10 mouse cellular contexts compared by ENCODE assay signal in genomic region chr12:76820615-76821014, GRCm38 (mm10). TPM values are rescaled to one million over a fixed set of nuclear protein-coding genes. Genes with fewer than 3 reads are reported as not detected.
DNase-seq lines count a peak whose midpoint lies in the region; ATAC-seq lines count a peak whose summit lies in the region.
"Had no signal": no experiment of that assay in that cellular context is flagged by ENCODE, and none has a peak within 500 bp of the region (broad histone marks: within the 10 kb centered on the region; RNA-seq: fewer than 3 reads in every experiment).

No protein-coding gene starts in this region.

- H3K27ac ChIP-seq in hindbrain, embryonic 12.5 days, result no peak overlapping the region
- H3K27ac ChIP-seq in midbrain, embryonic 14.5 days (replicated peaks; ENCODE audit: low read depth, low read length), result no peak overlapping the region

- ATAC-seq in hindbrain, embryonic 12.5 days (ENCODE audit: low FRiP score), result no peak
- ATAC-seq in midbrain, embryonic 14.5 days (ENCODE audit: low FRiP score, low TSS enrichment), result no peak
- no peak for ATAC-seq in frontal cortex, adult (ENCODE audit: low TSS enrichment)

- DNase-seq in cerebellum, adult 9-10 months, result peak; percentile 68
- no peak for DNase-seq in cerebellum, postnatal 4 days (ENCODE audit: low spot score in 2 of 2)
- DNase-seq in adipocyte (ENCODE audit: low spot score), result peak; percentile 12
- DNase-seq in midbrain, embryonic 14.5 days, result no peak
- no peak for DNase-seq in ovary, postnatal 10 days (ENCODE audit: low spot score)
- DNase-seq in adrenal gland, postnatal 25 days, result no peak
- DNase-seq: kidney, adult 11 months had no signal

- peak overlapping the region; percentile 87 for H3K4me2 ChIP-seq in hindbrain, embryonic 12.5 days (replicated peaks)
- peak overlapping the region; percentile 75 for H3K4me2 ChIP-seq in midbrain, embryonic 14.5 days (ENCODE audit: low read length)

- 57% methylated on average over 4 of the region's 4 CpGs for WGBS in hindbrain, embryonic 12.5 days
- 39% methylated on average over 4 of the region's 4 CpGs for WGBS in midbrain, embryonic 14.5 days

- H3K36me3 ChIP-seq in hindbrain, embryonic 12.5 days, result no peaks in the 10 kb centered on the region
- no peaks in the 10 kb centered on the region for H3K36me3 ChIP-seq in midbrain, embryonic 14.5 days (ENCODE audit: control insufficient read depth, insufficient read depth, low read length)

- 0 out of 2 replicates have a peak overlapping the region, but pooled peaks have one; percentile 89 for H3K9ac ChIP-seq in hindbrain, embryonic 12.5 days
- no peak overlapping the region for H3K9ac ChIP-seq in midbrain, embryonic 14.5 days (replicated peaks; ENCODE audit: low read length)

- H3K4me3 ChIP-seq in hindbrain, embryonic 12.5 days, result no peak overlapping the region
- no peak overlapping the region for H3K4me3 ChIP-seq in midbrain, embryonic 14.5 days (replicated peaks; ENCODE audit: low read depth, low read length)

- no peaks in the 10 kb centered on the region for H3K9me3 ChIP-seq in hindbrain, embryonic 12.5 days (replicated peaks)
- H3K9me3 ChIP-seq in midbrain, embryonic 14.5 days (ENCODE audit: control insufficient read depth, low read length), result no peaks in the 10 kb centered on the region

- peaks cover 37% of the 10 kb centered on the region for H3K27me3 ChIP-seq in hindbrain, embryonic 12.5 days
- peaks cover 11% of the 10 kb centered on the region; the same call in 1 of the 2 replicates for H3K27me3 ChIP-seq in midbrain, embryonic 14.5 days (ENCODE audit: control insufficient read depth, insufficient read depth, low read length)

- H3K4me1 ChIP-seq in hindbrain, embryonic 12.5 days, result peaks cover 27% of the 10 kb centered on the region
- peaks cover 19% of the 10 kb centered on the region for H3K4me1 ChIP-seq in midbrain, embryonic 14.5 days (ENCODE audit: control insufficient read depth, insufficient read depth, low read length)

RNA-seq across cellular contexts. Expression of gene Rab15, which starts 2.1 kb away (rescaled TPM):
- polyA plus RNA-seq in hindbrain, embryonic 12.5 days (2016; fragmentation: Nextera tagmentation; extraction: Ambion mirVana), result 25.1 and 27.8 TPM in 2 replicates
- 25.4 and 32.3 TPM in 2 replicates for polyA plus RNA-seq in midbrain, embryonic 14.5 days (2014; fragmentation: Nextera tagmentation; extraction: Ambion mirVana)
- 1.6 and 3.3 TPM in 2 replicates for total RNA-seq in adrenal gland, postnatal 25 days (2021)
- total RNA-seq: megakaryocyte-erythroid progenitor cell, adult 5-6 weeks had no signal

RNA-seq across cellular contexts. Expression of gene Gpx2, which starts 25.3 kb away (rescaled TPM):
- 0.38 and 0.44 TPM in 2 replicates for polyA plus RNA-seq in hindbrain, embryonic 12.5 days (2016; fragmentation: Nextera tagmentation; extraction: Ambion mirVana)
- 0.09 TPM in 1 of 2 replicates, not detected in the other for polyA plus RNA-seq in midbrain, embryonic 14.5 days (2014; fragmentation: Nextera tagmentation; extraction: Ambion mirVana)
- not detected in 2 replicates for total RNA-seq in adrenal gland, postnatal 25 days (2021)
- total RNA-seq: megakaryocyte-erythroid progenitor cell, adult 5-6 weeks had no signal

RNA-seq across cellular contexts. Expression of gene Fntb, which starts 55.2 kb away (rescaled TPM):
- 37.0 and 38.7 TPM in 2 replicates for polyA plus RNA-seq in hindbrain, embryonic 12.5 days (2016; fragmentation: Nextera tagmentation; extraction: Ambion mirVana)
- 33.1 and 39.9 TPM in 2 replicates for polyA plus RNA-seq in midbrain, embryonic 14.5 days (2014; fragmentation: Nextera tagmentation; extraction: Ambion mirVana)
- total RNA-seq in adrenal gland, postnatal 25 days (2021), result 11.1 and 15.0 TPM in 2 replicates

RNA-seq across cellular contexts. Expression of gene Churc1, which starts 55.3 kb away (rescaled TPM):
- polyA plus RNA-seq in hindbrain, embryonic 12.5 days (2016; fragmentation: Nextera tagmentation; extraction: Ambion mirVana), result 79.4 and 91.1 TPM in 2 replicates
- 103 and 129 TPM in 2 replicates for polyA plus RNA-seq in midbrain, embryonic 14.5 days (2014; fragmentation: Nextera tagmentation; extraction: Ambion mirVana)
- total RNA-seq in adrenal gland, postnatal 25 days (2021), result 62.5 and 83.0 TPM in 2 replicates

Comparison
In these comparisons a context has a peak if more than half of its experiments do, and no peak if none do; other contexts are left out.
1. DNase-seq: peak in cerebellum, adult 9-10 months (single experiment) and adipocyte (single experiment); none in cerebellum, postnatal 4 days (0 of 2), midbrain, embryonic 14.5 days (single experiment), ovary, postnatal 10 days (single experiment) and adrenal gland, postnatal 25 days (single experiment).